Mouse (Mus musculus): ENCODE data around the gene Zfp663. TPM values are rescaled to one million over a fixed set of nuclear protein-coding genes. Genes with fewer than 3 reads are reported as not detected.

Zfp663 gene
- total and polyA plus RNA-seq, 3 experiments = 0.18 TPM; not detected in 2

GRCm38 (mm10) chr2:165405351-165405750 is 36.8 kb upstream of the Zfp663 start:
- Histone ChIP-seq H3K9me3 (replicated peaks; ENCODE audit: insufficient read depth, low read length) (no peaks in the 10 kb centered on the region), H3K27ac (ENCODE audit: control insufficient read depth, low read depth, low read length) (no peak overlapping the region), H3K9ac (ENCODE audit: control insufficient read depth, low read depth, low read length, poor library complexity, severe bottlenecking) (no peak overlapping the region), H3K79me2 (ENCODE audit: control insufficient read depth, insufficient read depth, low read length, poor library complexity) (no peaks in the 10 kb centered on the region), H3K4me3 (ENCODE audit: control insufficient read depth in 1 of 2, insufficient read depth in 1 of 2, low read depth in 2 of 2, low read length in 2 of 2) (no peak overlapping the region), H3K4me1 (ENCODE audit: control insufficient read depth in 1 of 2, insufficient read depth in 2 of 2, low read length in 2 of 2) (no peaks in the 10 kb centered on the region; a peak in 1 of 4 replicates), H3K27me3 (ENCODE audit: control insufficient read depth in 1 of 2, insufficient read depth in 2 of 2, low read length in 2 of 2) (no peaks in the 10 kb centered on the region), H3K36me3 (ENCODE audit: control insufficient read depth in 1 of 2, insufficient read depth in 2 of 2, low read length in 2 of 2) (peaks cover 0 to 3% of the 10 kb centered on the region in 2 experiments; a peak in 2 of 4 replicates)
- TF ChIP-seq ELF1 (IDR thresholded peaks at IDR 0.05; ENCODE audit: low read depth, low read length) = no peak
- TF ChIP-seq MYC (IDR thresholded peaks at IDR 0.05; ENCODE audit: low read depth, low read length) = no peak
- no peak for TF ChIP-seq JUND (IDR thresholded peaks at IDR 0.05; ENCODE audit: low read depth, low read length)
- no peak for TF ChIP-seq NELFE (IDR thresholded peaks at IDR 0.05; ENCODE audit: low read depth, low read length)
- no peak for TF ChIP-seq USF2 (IDR thresholded peaks at IDR 0.05; ENCODE audit: borderline replicate concordance in 1 of 2, insufficient read depth in 1 of 2, low read depth in 1 of 2, low read length in 2 of 2)
- TF ChIP-seq MAX (IDR thresholded peaks at IDR 0.05; ENCODE audit: low read length) = no peak
- TF ChIP-seq EP300 (IDR thresholded peaks at IDR 0.05; ENCODE audit: low read depth in 1 of 2, low read length in 2 of 2) = no peak
- TF ChIP-seq SMC3 (IDR thresholded peaks at IDR 0.05; ENCODE audit: low read depth, low read length) = no peak
- no peak for TF ChIP-seq GATA1 (IDR thresholded peaks at IDR 0.05; ENCODE audit: low read depth, low read length)
- DNase-seq (ENCODE audit: low read depth, low spot score) = no peak

- no peak for TF ChIP-seq MXI1 (IDR thresholded peaks at IDR 0.05; ENCODE audit: low read depth, low read length)
- no peak for DNase-seq (ENCODE audit: low read depth, low spot score)
- Histone ChIP-seq H3K27ac (ENCODE audit: control insufficient read depth, low read depth, low read length) (no peak overlapping the region), H3K27me3 (ENCODE audit: control insufficient read depth in 1 of 2, insufficient read depth in 2 of 2, low read length in 2 of 2) (no peaks in the 10 kb centered on the region), H3K4me1 (ENCODE audit: control insufficient read depth in 1 of 2, insufficient read depth in 2 of 2, low read length in 2 of 2) (no peaks in the 10 kb centered on the region; a peak in 1 of 4 replicates), H3K4me3 (ENCODE audit: control insufficient read depth in 1 of 2, insufficient read depth in 1 of 2, low read depth in 2 of 2, low read length in 2 of 2) (no peak overlapping the region), H3K9ac (ENCODE audit: control insufficient read depth, low read depth, low read length, poor library complexity, severe bottlenecking) (no peak overlapping the region), H3K79me2 (ENCODE audit: control insufficient read depth, insufficient read depth, low read length, poor library complexity) (no peaks in the 10 kb centered on the region), H3K9me3 (replicated peaks; ENCODE audit: insufficient read depth, low read length) (no peaks in the 10 kb centered on the region), H3K36me3 (ENCODE audit: control insufficient read depth in 1 of 2, insufficient read depth in 2 of 2, low read length in 2 of 2) (peaks cover 0 to 3% of the 10 kb centered on the region in 2 experiments; a peak in 2 of 4 replicates)
Measured at GRCm38 (mm10) chr2:165404951-165405350, 36.4 kb upstream of the Zfp663 start.

GRCm38 (mm10) chr2:165398164-165398785 is 29.7 kb upstream of the Zfp663 start:
- DNase-seq (ENCODE audit: low read depth, low spot score) = no peak
- Histone ChIP-seq H3K79me2 (ENCODE audit: control insufficient read depth, insufficient read depth, low read length, poor library complexity) (no peaks in the 10 kb centered on the region), H3K36me3 (ENCODE audit: control insufficient read depth in 1 of 2, insufficient read depth in 2 of 2, low read length in 2 of 2) (no peaks in the 10 kb centered on the region), H3K9me3 (replicated peaks; ENCODE audit: insufficient read depth, low read length) (no peaks in the 10 kb centered on the region), H3K9ac (ENCODE audit: control insufficient read depth, low read depth, low read length, poor library complexity, severe bottlenecking) (no peak overlapping the region), H3K27ac (ENCODE audit: control insufficient read depth, low read depth, low read length) (no peak overlapping the region), H3K4me1 (ENCODE audit: control insufficient read depth in 1 of 2, insufficient read depth in 2 of 2, low read length in 2 of 2) (no peaks in the 10 kb centered on the region), H3K4me3 (ENCODE audit: control insufficient read depth in 1 of 2, insufficient read depth in 1 of 2, low read depth in 2 of 2, low read length in 2 of 2) (no peak overlapping the region), H3K27me3 (ENCODE audit: control insufficient read depth in 1 of 2, insufficient read depth in 2 of 2, low read length in 2 of 2) (peaks cover 0 to 1% of the 10 kb centered on the region in 2 experiments; a peak in 1 of 4 replicates)
- TF ChIP-seq SMC3 (IDR thresholded peaks at IDR 0.05; ENCODE audit: low read depth, low read length) (no peak), POLR2AphosphoS2 (IDR thresholded peaks at IDR 0.05; ENCODE audit: low read length) (no peak), CHD1 (IDR thresholded peaks at IDR 0.05; ENCODE audit: low read depth, low read length) (no peak), MAZ (IDR thresholded peaks at IDR 0.05; ENCODE audit: low read depth, low read length) (no peak), CTCF (IDR thresholded peaks at IDR 0.05 in 2 of 3, conservative IDR thresholded peaks at IDR 0.05 in 1 of 3; ENCODE audit: control insufficient read depth in 1 of 3, insufficient read depth in 1 of 3, low read depth in 2 of 3, low read length in 3 of 3, poor library complexity in 1 of 3, severe bottlenecking in 1 of 3) (no peak), EP300 (IDR thresholded peaks at IDR 0.05; ENCODE audit: low read depth in 1 of 2, low read length in 2 of 2) (no peak), RCOR1 (IDR thresholded peaks at IDR 0.05; ENCODE audit: low read depth, low read length) (no peak), HCFC1 (IDR thresholded peaks at IDR 0.05; ENCODE audit: low read depth, low read length) (no peak), MYC (IDR thresholded peaks at IDR 0.05; ENCODE audit: low read depth, low read length) (no peak), MYB (IDR thresholded peaks at IDR 0.05; ENCODE audit: low read depth, low read length) (no peak), JUND (IDR thresholded peaks at IDR 0.05; ENCODE audit: low read depth, low read length) (no peak), MAFK (IDR thresholded peaks at IDR 0.05; ENCODE audit: borderline replicate concordance, low read depth, low read length) (no peak), KAT2A (conservative IDR thresholded peaks at IDR 0.05; ENCODE audit: low read depth, low read length) (no peak)

Data from MEL (cell line).